Mouse (Mus musculus) embryonic fibroblast, embryonic 13.5 days (primary cell): Measurements from ENCODE around the gene Dlg2. TPM values are rescaled to one million over a fixed set of nuclear protein-coding genes. Genes with fewer than 3 reads are reported as not detected.
A peak's percentile ranks its signal among the peaks of the same experiment; 100 is the strongest.

Source experiments
- H3K27ac ChIP-seq: 2 replicates; pipeline ENCODE4 v1.5.1; 2012; ENCODE audit warnings: low read length, control low read depth, inconsistent platforms; ENCODE audit not compliant: insufficient read depth
- H3K4me1 ChIP-seq: 2 replicates; pipeline ENCODE4 v1.6.1; 2011; ENCODE audit warnings: low read length; ENCODE audit not compliant: control insufficient read depth, insufficient read depth
- H3K4me3 ChIP-seq: 2 replicates; pipeline ENCODE4 v1.5.1; 2011; ENCODE audit warnings: mild to moderate bottlenecking, control low read depth, low read length; ENCODE audit not compliant: insufficient read depth
- CTCF ChIP-seq: IDR thresholded peaks from 2 replicates; pipeline ENCODE4 v1.5.1; 2011; ENCODE audit warnings: mild to moderate bottlenecking, control low read depth, low read length, moderate library complexity, borderline replicate concordance; ENCODE audit not compliant: insufficient read depth
- POLR2A ChIP-seq: IDR thresholded peaks from 2 replicates; pipeline ENCODE4 v1.6.1; 2011; ENCODE audit warnings: low read depth, mild to moderate bottlenecking, control low read depth, low read length, moderate library complexity
- polyA plus RNA-seq: library from polyadenylated mRNA; stranded (reverse); fragments of >200 nt; gene quantifications from 2 replicates; pipeline ENCODE4 v1.2.4, GENCODE M21; 2011; ENCODE audit warnings: low read depth; ENCODE audit not compliant: missing spikeins, insufficient read length

Dlg2 gene
- polyA plus RNA-seq, 1 experiment, result 5.2 TPM

- Histone ChIP-seq H3K4me1 (peaks cover 6% of the 10 kb centered on the region; the same call in 1 of the 2 replicates), H3K27ac (no peak overlapping the region), H3K4me3 (no peak overlapping the region)
- no peak for TF ChIP-seq CTCF
Measured at GRCm38 (mm10) chr7:92437168-92437567, 1960.7 kb downstream of the Dlg2 start.

DNA sequence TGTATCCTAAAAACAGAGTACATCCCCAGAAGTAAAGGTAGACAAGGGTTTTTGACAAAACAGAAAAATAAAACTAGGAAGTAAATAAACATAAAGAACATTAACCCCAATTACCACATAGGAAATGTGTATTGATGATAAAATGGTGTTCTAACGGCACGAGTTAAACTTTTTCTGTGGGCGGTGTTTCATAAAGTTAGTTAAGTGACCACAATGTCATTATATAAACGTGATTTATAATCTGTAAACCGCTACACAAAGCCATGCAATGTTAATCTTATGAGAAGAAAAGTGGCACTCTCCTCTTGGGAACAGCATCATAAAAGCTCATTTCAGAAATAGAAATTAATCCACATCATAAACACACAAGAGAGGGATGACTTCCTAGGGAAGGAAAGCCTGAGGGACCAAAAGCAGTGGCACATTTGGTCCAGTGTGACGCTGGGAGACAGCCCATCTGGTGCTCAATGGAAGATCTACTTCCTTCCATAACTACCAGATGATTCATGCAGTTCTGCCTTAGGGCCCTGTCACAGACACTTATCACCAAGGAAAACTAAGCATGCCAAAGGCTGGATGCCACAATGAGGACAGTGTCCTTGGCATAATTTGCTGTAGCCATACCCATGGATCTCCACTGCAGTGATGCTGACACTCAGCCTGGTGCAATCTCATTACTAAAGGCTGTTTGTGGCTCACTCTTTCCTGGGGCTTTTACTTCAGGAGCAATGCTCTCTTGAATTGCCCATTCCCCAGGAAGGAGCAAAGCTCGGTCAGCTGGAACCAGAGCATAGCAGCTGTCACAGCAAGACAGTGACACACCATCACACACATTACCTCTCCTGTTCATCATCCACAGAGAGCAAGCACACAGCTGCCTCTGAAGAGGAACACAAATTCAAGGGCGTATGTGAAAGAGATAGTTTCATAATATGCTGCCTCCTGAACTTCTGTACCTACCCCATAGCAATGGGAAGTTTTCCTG is 1963.3 kb downstream of the Dlg2 start:
- Histone ChIP-seq H3K4me1 (peaks cover 7% of the 10 kb centered on the region; the same call in 1 of the 2 replicates), H3K4me3 (no peak overlapping the region), H3K27ac (no peak overlapping the region)
- TF ChIP-seq POLR2A (no peak), CTCF (no peak)

GRCm38 (mm10) chr7:92441611-92442010 is 1965.1 kb downstream of the Dlg2 start:
- Histone ChIP-seq H3K4me3 (no peak overlapping the region), H3K27ac (no peak overlapping the region), H3K4me1 (peaks cover 7% of the 10 kb centered on the region; the same call in 1 of the 2 replicates)
- no peak for TF ChIP-seq CTCF
- no peak for TF ChIP-seq POLR2A

GRCm38 (mm10) chr7:92442082-92442481 is 1965.6 kb downstream of the Dlg2 start:
- peaks cover 7% of the 10 kb centered on the region; the same call in 1 of the 2 replicates for H3K4me1 ChIP-seq
- TF ChIP-seq CTCF, result no peak
- TF ChIP-seq POLR2A, result no peak

GRCm38 (mm10) chr7:92447938-92448337 is 1971.5 kb downstream of the Dlg2 start:
- no peak for TF ChIP-seq CTCF
- TF ChIP-seq POLR2A, result no peak
- Histone ChIP-seq H3K27ac (no peak overlapping the region), H3K4me3 (no peak overlapping the region)

More at GRCm38 (mm10) chr7:92442082-92442481, 1965.6 kb downstream of the Dlg2 start:
- Histone ChIP-seq H3K4me3 (no peak overlapping the region), H3K27ac (no peak overlapping the region)

DNA sequence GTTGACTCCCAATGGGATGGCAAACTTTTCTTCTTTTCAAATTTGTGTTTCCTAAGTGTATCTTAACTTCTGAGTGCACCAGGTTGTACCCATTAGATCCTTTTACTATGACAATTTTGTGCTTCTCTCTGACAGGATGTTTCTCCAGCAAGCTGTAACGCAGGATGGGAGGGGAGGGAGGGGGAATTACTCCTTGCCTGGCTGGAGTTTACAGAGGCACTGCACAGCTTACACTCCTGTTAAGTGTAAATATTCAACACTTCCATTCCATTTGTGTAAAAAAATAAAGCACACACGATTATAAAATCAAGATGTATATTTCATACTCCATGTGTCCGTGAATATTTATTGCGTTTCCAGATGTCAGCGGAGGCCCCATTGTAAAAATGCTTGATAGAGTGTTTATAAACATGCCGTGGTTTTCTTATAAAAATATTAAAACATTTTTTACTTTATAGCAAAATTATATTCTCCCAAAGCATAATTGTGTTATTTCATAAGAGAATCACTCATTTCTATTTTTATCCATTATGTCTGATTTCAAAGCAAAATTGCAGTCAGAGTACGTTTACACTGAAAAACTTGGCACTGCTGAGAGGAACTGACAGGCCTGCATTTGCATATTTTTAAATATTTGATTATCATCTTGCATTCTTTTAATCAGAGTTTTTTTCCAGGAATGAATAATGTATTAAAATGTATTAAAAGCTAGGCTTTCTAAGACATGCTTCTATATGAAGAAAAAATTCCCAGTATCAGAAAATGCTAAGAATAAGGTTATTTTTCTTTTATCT is 1972.5 kb downstream of the Dlg2 start:
- no peak overlapping the region for H3K4me3 ChIP-seq
- 0 out of 2 replicates have a peak overlapping the region, but pooled peaks have one; percentile 47 for H3K27ac ChIP-seq
- peaks cover 8% of the 10 kb centered on the region for H3K4me1 ChIP-seq
- no peak for TF ChIP-seq POLR2A
- TF ChIP-seq CTCF, result no peak

More at GRCm38 (mm10) chr7:92447938-92448337, 1971.5 kb downstream of the Dlg2 start:
- H3K4me1 ChIP-seq, result peaks cover 8% of the 10 kb centered on the region

- H3K4me1 ChIP-seq, result peaks cover 6% of the 10 kb centered on the region
- H3K4me3 ChIP-seq, result no peak overlapping the region
- no peak overlapping the region for H3K27ac ChIP-seq
- TF ChIP-seq POLR2A, result no peak
Measured at GRCm38 (mm10) chr7:92454176-92454575, 1977.7 kb downstream of the Dlg2 start.

- peak overlapping the region; percentile 32 for H3K27ac ChIP-seq
- H3K4me1 ChIP-seq, result peaks cover 6% of the 10 kb centered on the region
Measured at GRCm38 (mm10) chr7:92455927-92456326, 1979.5 kb downstream of the Dlg2 start.

DNA sequence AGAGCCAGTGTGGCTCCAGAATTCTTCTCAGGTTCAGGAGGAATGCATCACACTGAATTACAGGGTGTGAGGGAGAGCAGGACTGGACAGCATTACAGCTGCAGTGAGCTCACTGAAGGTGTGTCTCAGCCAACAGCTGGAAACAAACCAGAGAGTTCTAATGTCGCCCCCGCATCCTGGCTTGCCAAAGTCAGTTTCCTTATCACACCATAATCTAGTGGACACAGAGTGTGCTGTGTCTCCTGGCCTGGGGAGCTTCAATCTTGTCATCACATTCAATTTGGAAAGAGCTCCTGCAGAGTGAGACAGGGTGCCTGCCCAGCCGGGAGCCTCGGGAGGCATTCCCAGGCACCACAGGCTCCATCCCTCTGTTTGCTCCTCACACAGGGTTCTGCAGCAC is 1981.3 kb downstream of the Dlg2 start:
- Histone ChIP-seq H3K4me1 (peaks cover 6% of the 10 kb centered on the region), H3K4me3 (no peak overlapping the region), H3K27ac (peak overlapping the region; percentile 15; the same call in 1 of the 2 replicates)
- TF ChIP-seq CTCF (no peak), POLR2A (no peak)

More at GRCm38 (mm10) chr7:92455927-92456326, 1979.5 kb downstream of the Dlg2 start:
- TF ChIP-seq POLR2A (no peak), CTCF (no peak)
- no peak overlapping the region for H3K4me3 ChIP-seq

DNA sequence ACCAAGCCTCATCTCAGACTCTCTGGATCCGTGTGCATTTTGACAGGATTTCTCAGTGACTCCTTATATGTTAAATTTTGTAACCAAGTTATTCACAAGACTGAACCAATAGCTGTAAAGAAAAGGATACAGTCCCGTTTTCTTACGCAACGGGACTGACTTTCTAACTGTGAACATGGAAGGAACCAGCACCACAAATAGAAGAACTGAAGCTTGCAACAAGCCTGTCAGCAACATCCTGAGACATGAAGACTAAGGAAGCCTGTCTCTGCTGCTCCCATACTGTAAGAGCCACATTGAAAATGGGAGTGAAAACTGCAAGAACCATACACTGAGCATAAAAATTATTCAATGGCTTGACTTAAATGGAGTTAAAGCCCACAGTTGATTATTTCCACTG is 1981.8 kb downstream of the Dlg2 start:
- Histone ChIP-seq H3K27ac (peak overlapping the region; percentile 15), H3K4me1 (peaks cover 6% of the 10 kb centered on the region), H3K4me3 (no peak overlapping the region)
- no peak for TF ChIP-seq POLR2A
- no peak for TF ChIP-seq CTCF
